Mouse (Mus musculus) cortical plate, adult 2 months (tissue): ENCODE measurements around the gene Strap.

Experiments
- CTCF ChIP-seq: fragments of 200-500 bp; IDR thresholded peaks from 2 replicates; pipeline ENCODE4 v1.5.1; 2011; ENCODE audit warnings: mild to moderate bottlenecking, control low read depth, low read length; ENCODE audit not compliant: insufficient read depth; ENCODE audit errors: extremely low read depth
- POLR2A ChIP-seq: fragments of 200-500 bp; IDR thresholded peaks from 2 replicates; pipeline ENCODE4 v1.6.1; 2011; ENCODE audit warnings: mild to moderate bottlenecking, low read length, control low read depth; ENCODE audit not compliant: insufficient read depth; ENCODE audit errors: extremely low read depth

GRCm38 (mm10) chr6:137775159-137775558, 40.3 kb downstream of the Strap start:
- TF ChIP-seq POLR2A (no peak), CTCF (no peak)
